In the genomic region with DNA sequence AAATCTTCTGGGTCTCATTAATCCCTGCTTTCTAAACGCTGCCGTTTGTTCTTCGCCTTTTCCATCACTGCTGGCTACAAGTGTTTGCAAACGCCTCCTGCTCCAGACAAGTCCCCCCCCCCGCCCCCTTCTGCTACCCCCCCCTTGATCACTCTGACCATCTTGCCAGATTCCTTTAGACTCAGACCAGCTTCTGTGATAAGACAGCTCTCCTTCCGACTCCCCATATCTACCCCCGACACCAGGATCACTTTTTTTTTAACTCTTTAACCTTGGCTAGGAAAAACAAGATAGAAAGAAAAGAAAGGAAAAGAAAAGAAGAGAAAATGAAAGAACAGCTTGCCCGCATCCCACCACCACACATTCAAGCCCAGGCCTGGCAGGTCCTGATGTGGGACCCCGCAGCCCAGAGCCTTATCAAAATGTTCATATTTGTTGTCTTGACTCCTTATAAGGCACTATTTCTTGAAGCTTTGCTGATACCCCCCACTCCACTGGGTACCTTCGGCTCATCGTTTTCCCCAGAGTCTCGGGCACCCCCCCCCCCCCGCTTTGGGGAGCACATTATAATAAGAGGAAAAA, we compare ENCODE assay signal across 8 mouse cellular contexts. TPM values are rescaled to one million over a fixed set of nuclear protein-coding genes. Genes with fewer than 3 reads are reported as not detected.
A peak's percentile ranks its signal among the peaks of the same experiment; 100 is the strongest.
DNase-seq lines count a peak whose midpoint lies in the region; ATAC-seq and TF ChIP-seq lines count a peak whose summit lies in the region.

No protein-coding gene starts in this region.

- TF ChIP-seq CTCF in kidney, postnatal 0 days (IDR thresholded peaks at IDR 0.05; ENCODE audit: low read depth) = no peak
- TF ChIP-seq CTCF in midbrain, postnatal 0 days (IDR thresholded peaks at IDR 0.05) = no peak

- H3K36me3 ChIP-seq in kidney, postnatal 0 days (ENCODE audit: insufficient read depth, low read length) = no peaks in the 10 kb centered on the region
- H3K36me3 ChIP-seq in intestine, embryonic 14.5 days (ENCODE audit: control insufficient read depth, insufficient read depth, low read length) = no peaks in the 10 kb centered on the region
- H3K36me3 ChIP-seq in midbrain, postnatal 0 days (ENCODE audit: insufficient read depth, low read length) = no peaks in the 10 kb centered on the region

- peak overlapping the region; percentile 90 for H3K27ac ChIP-seq in kidney, postnatal 0 days
- no peak overlapping the region for H3K27ac ChIP-seq in intestine, embryonic 14.5 days (ENCODE audit: low read depth)
- H3K27ac ChIP-seq in midbrain, postnatal 0 days (ENCODE audit: low read depth, low read length) = peak overlapping the region; percentile 85

- peak; percentile 32 for DNase-seq in kidney, postnatal 0 days (ENCODE audit: low spot score)
- no peak for DNase-seq in kidney, postnatal 36 days
- peak; percentile 50 for DNase-seq in c-Kit-positive CD71-positive TER-119-positive erythroid progenitor cells, embryonic 14.5 days (ENCODE audit: low spot score)
- DNase-seq in intestine, embryonic 14.5 days (ENCODE audit: low spot score) = no peak
- DNase-seq in midbrain, postnatal 0 days (ENCODE audit: low spot score) = no peak
- DNase-seq in frontal cortex, adult 2 months (ENCODE audit: extremely low spot score in 1 of 2, low spot score in 1 of 2) = no peak
- no peak for DNase-seq in gastrocnemius, adult 18-20 months (ENCODE audit: low spot score)
- no peak for DNase-seq in thymus, postnatal 36 days

- ATAC-seq in kidney, postnatal 0 days (replicated peaks; ENCODE audit: low FRiP score, low read depth) = no peak
- no peak for ATAC-seq in intestine, embryonic 14.5 days (replicated peaks; ENCODE audit: low FRiP score, low TSS enrichment, low read depth)
- no peak for ATAC-seq in midbrain, postnatal 0 days (ENCODE audit: low FRiP score)

- WGBS in kidney, postnatal 0 days = 5% methylated on average over 12 of the region's 13 CpGs
- 3% methylated on average over 13 of the region's 13 CpGs for WGBS in intestine, embryonic 14.5 days
- 3% methylated on average over 13 of the region's 13 CpGs for WGBS in midbrain, postnatal 0 days

- peak overlapping the region; percentile 94 for H3K4me3 ChIP-seq in kidney, postnatal 0 days (replicated peaks; ENCODE audit: low read depth, low read length)
- H3K4me3 ChIP-seq in intestine, embryonic 14.5 days (ENCODE audit: low read depth, low read length) = peak overlapping the region; percentile 95
- peak overlapping the region; percentile 95 for H3K4me3 ChIP-seq in midbrain, postnatal 0 days (ENCODE audit: low read depth, low read length)

- H3K4me2 ChIP-seq in kidney, postnatal 0 days (ENCODE audit: low read length) = peak overlapping the region; percentile 93
- peak overlapping the region; percentile 86 for H3K4me2 ChIP-seq in intestine, embryonic 14.5 days (ENCODE audit: low read length)
- H3K4me2 ChIP-seq in midbrain, postnatal 0 days (ENCODE audit: low read depth, low read length, poor library complexity, severe bottlenecking) = peak overlapping the region; percentile 58

- H3K4me1 ChIP-seq in kidney, postnatal 0 days (replicated peaks; ENCODE audit: insufficient read depth, low read length) = 0 out of 2 replicates have a peak, but pooled peaks cover 7% of the 10 kb centered on the region
- peaks cover 19% of the 10 kb centered on the region for H3K4me1 ChIP-seq in intestine, embryonic 14.5 days (replicated peaks; ENCODE audit: control insufficient read depth, insufficient read depth, low read length)
- H3K4me1 ChIP-seq in midbrain, postnatal 0 days (ENCODE audit: insufficient read depth, low read length) = peaks cover 10% of the 10 kb centered on the region

- no peaks in the 10 kb centered on the region for H3K27me3 ChIP-seq in kidney, postnatal 0 days (ENCODE audit: insufficient read depth, low read length)
- no peaks in the 10 kb centered on the region; the same call in 1 of the 2 replicates for H3K27me3 ChIP-seq in intestine, embryonic 14.5 days (replicated peaks; ENCODE audit: control insufficient read depth, insufficient read depth, low read length)
- H3K27me3 ChIP-seq in midbrain, postnatal 0 days (ENCODE audit: insufficient read depth, low read length) = peaks cover 4% of the 10 kb centered on the region; the same call in 1 of the 2 replicates

- H3K9ac ChIP-seq in kidney, postnatal 0 days (ENCODE audit: low read depth, low read length) = peak overlapping the region; percentile 95
- H3K9ac ChIP-seq in intestine, embryonic 14.5 days (ENCODE audit: low read length) = peak overlapping the region; percentile 95
- peak overlapping the region; percentile 96 for H3K9ac ChIP-seq in midbrain, postnatal 0 days (replicated peaks; ENCODE audit: low read length, poor library complexity, severe bottlenecking)

- H3K9me3 ChIP-seq in kidney, postnatal 0 days (replicated peaks; ENCODE audit: low read length) = no peaks in the 10 kb centered on the region
- no peaks in the 10 kb centered on the region for H3K9me3 ChIP-seq in intestine, embryonic 14.5 days (ENCODE audit: control insufficient read depth, low read length)
- no peaks in the 10 kb centered on the region for H3K9me3 ChIP-seq in midbrain, postnatal 0 days (ENCODE audit: low read length)

RNA-seq across cellular contexts. Expression of gene Stat5b, which starts 1.0 kb away (rescaled TPM):
- 14.4 and 14.6 TPM in 2 replicates for polyA plus RNA-seq in kidney, postnatal 0 days (2015; fragmentation: Nextera tagmentation; extraction: Ambion mirVana)
- polyA plus RNA-seq in intestine, embryonic 14.5 days (2014; fragmentation: Nextera tagmentation; extraction: Ambion mirVana) = 27.0 and 27.8 TPM in 2 replicates
- total RNA-seq in midbrain, postnatal 0 days (2014; rRNA removed) = 22.5 and 25.6 TPM in 2 replicates
- 13.0 and 15.7 TPM in 2 replicates for polyA plus RNA-seq in midbrain, postnatal 0 days (2015; fragmentation: Nextera tagmentation; extraction: Ambion mirVana)
- polyA plus RNA-seq in frontal cortex, adult 2 months (2012; rRNA removed) = 28.7 and 29.6 TPM in 2 replicates
- total RNA-seq in gastrocnemius, adult 18-20 months (2021) = 100 to 1,000 TPM; 125 to 170 TPM

RNA-seq across cellular contexts. Expression of gene Stat5a, which starts 9.6 kb away (rescaled TPM):
- polyA plus RNA-seq in kidney, postnatal 0 days (2015; fragmentation: Nextera tagmentation; extraction: Ambion mirVana) = 4.0 and 4.4 TPM in 2 replicates
- 5.3 and 5.5 TPM in 2 replicates for polyA plus RNA-seq in intestine, embryonic 14.5 days (2014; fragmentation: Nextera tagmentation; extraction: Ambion mirVana)
- 5.1 and 8.5 TPM in 2 replicates for total RNA-seq in midbrain, postnatal 0 days (2014; rRNA removed)
- polyA plus RNA-seq in midbrain, postnatal 0 days (2015; fragmentation: Nextera tagmentation; extraction: Ambion mirVana) = 4.0 TPM in 2 replicates
- polyA plus RNA-seq in frontal cortex, adult 2 months (2012; rRNA removed) = 3.4 and 3.7 TPM in 2 replicates
- 10 to 100 TPM; 11.3 to 13.3 TPM for total RNA-seq in gastrocnemius, adult 18-20 months (2021)

Comparison
In these comparisons a context has a peak if more than half of its experiments do, and no peak if none do; other contexts are left out.
1. DNase-seq: peak in kidney, postnatal 0 days (single experiment) and c-Kit-positive CD71-positive TER-119-positive erythroid progenitor cells, embryonic 14.5 days (single experiment); none in kidney, postnatal 36 days (0 of 2), intestine, embryonic 14.5 days (single experiment), midbrain, postnatal 0 days (single experiment), frontal cortex, adult 2 months (0 of 2), gastrocnemius, adult 18-20 months (single experiment) and thymus, postnatal 36 days (0 of 2).
2. Peak in every context shown above with its lines, with median percentiles within 50 percentile points of each other: H3K4me2 ChIP-seq, H3K4me3 ChIP-seq and H3K9ac ChIP-seq.